Mouse (Mus musculus) C2C12 (cell line): Measurements from ENCODE around the gene Olfr639. TPM values are rescaled to one million over a fixed set of nuclear protein-coding genes. Genes with fewer than 3 reads are reported as not detected.

ENCODE experiments used
- H3K27me3 ChIP-seq: one replicate; pipeline ENCODE4 v1.6.1; 2011; ENCODE audit not compliant: control insufficient read depth, insufficient read depth, insufficient read length
- H3K36me3 ChIP-seq: one replicate; pipeline ENCODE4 v1.6.1; 2011; ENCODE audit not compliant: control insufficient read depth, insufficient read depth
- H3K4me3 ChIP-seq: one replicate; pipeline ENCODE4 v1.5.1; 2011; ENCODE audit warnings: mild to moderate bottlenecking, control low read depth; ENCODE audit not compliant: poor library complexity, insufficient read depth, severe bottlenecking
- H3K79me2 ChIP-seq: one replicate; pipeline ENCODE4 v1.6.1; 2011; ENCODE audit not compliant: control insufficient read depth, insufficient read depth
- H3K79me3 ChIP-seq: one replicate; pipeline ENCODE4 v1.6.1; 2011; ENCODE audit warnings: low read depth, control low read depth
- H3ac ChIP-seq: one replicate; pipeline ENCODE3; 2011; ENCODE audit warnings: low read depth; ENCODE audit not compliant: control insufficient read depth, insufficient read length
- CEBPB ChIP-seq: IDR thresholded peaks from one replicate; pipeline ENCODE4 v1.6.1; 2011; ENCODE audit warnings: low read depth, mild to moderate bottlenecking, control low read depth, moderate library complexity
- CTCF ChIP-seq: IDR thresholded peaks from one replicate; pipeline ENCODE4 v1.5.1; 2011; ENCODE audit not compliant: control insufficient read depth, insufficient read depth, insufficient read length
- FOSL1 ChIP-seq: IDR thresholded peaks from one replicate; pipeline ENCODE4 v1.8.0; 2011; ENCODE audit warnings: mild to moderate bottlenecking, low read length; ENCODE audit not compliant: poor library complexity, insufficient read depth, severe bottlenecking
- MAX ChIP-seq: IDR thresholded peaks from one replicate; pipeline ENCODE4 v1.6.1; 2011; ENCODE audit warnings: mild to moderate bottlenecking, control low read depth
- MYOD1 ChIP-seq: IDR thresholded peaks from one replicate; pipeline ENCODE4 v1.6.1; 2011; ENCODE audit warnings: low read depth; ENCODE audit not compliant: control insufficient read depth, insufficient read length
- MYOG ChIP-seq: IDR thresholded peaks from one replicate; pipeline ENCODE4 v1.6.1; 2011; ENCODE audit not compliant: control insufficient read depth, insufficient read length; ENCODE audit errors: extremely low read depth
- USF1 ChIP-seq: IDR thresholded peaks from one replicate; pipeline ENCODE4 v1.6.1; 2011; ENCODE audit warnings: low read depth, mild to moderate bottlenecking, control low read depth, moderate library complexity
- long read RNA-seq, 2 experiments: library from polyadenylated mRNA; unstranded; transcript quantifications; one replicate each; pipeline ENCODE4 v2.0.0; 2019 to 2020
- polyA plus RNA-seq: library from polyadenylated mRNA; unstranded; fragments of >200 nt; fragmentation: generic; extraction: Trizol; gene quantifications from one replicate; pipeline ENCODE4 v1.2.1, GENCODE M21; 2012; ENCODE audit warnings: missing spikeins

The Olfr639 gene
- polyA plus RNA-seq, result not detected
- long read RNA-seq, experiment 1, result 0 reads
- long read RNA-seq, experiment 2, result 0 reads

- Histone ChIP-seq H3K4me3 (no peak within 1 kb of the TSS), H3ac (no peak within 1 kb of the TSS)
Observed at GRCm38 (mm10) chr7:104017203-104017602, at the start of gene Olfr639. Gene Olfr639, minus strand, starts transcription at chr7:104017303.

DNA sequence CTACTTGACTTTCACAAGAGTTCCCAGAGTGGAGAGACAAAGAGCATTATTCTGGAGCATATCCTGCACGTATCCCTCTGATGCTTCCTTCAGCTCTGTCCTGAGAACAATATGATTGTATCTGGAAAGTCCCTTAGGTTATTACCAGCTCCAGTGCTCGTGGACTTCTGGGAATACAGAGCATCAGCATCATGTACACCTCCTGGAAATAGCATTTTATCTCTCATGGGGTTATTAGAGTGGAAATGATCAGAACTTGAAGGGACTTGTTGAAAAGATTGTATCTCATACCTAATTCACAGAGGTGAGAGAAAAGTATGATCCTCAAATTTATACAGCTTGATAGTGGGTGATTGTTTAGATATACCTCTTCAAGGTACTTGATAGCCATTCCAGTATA lies 44.2 kb upstream of the Olfr639 start, which contains the start of gene 4930516K23Rik:
4930516K23Rik (minus strand) TSS at position 101 of the 400 bp plus-strand sequence.
- no peaks in the 10 kb centered on the region for H3K36me3 ChIP-seq
- no peaks in the 10 kb centered on the region for H3K79me3 ChIP-seq
- TF ChIP-seq CEBPB (no peak), MYOG (no peak), USF1 (no peak), MYOD1 (no peak), CTCF (no peak), FOSL1 (no peak), MAX (no peak)
- H3ac ChIP-seq, result no peak within 1 kb of the TSS
- no peaks in the 10 kb centered on the region for H3K79me2 ChIP-seq
- no peaks in the 10 kb centered on the region for H3K27me3 ChIP-seq
- no peak within 1 kb of the TSS for H3K4me3 ChIP-seq

More at GRCm38 (mm10) chr7:104017203-104017602, at the start of gene Olfr639:
- TF ChIP-seq CTCF (no peak), FOSL1 (no peak), MAX (no peak)
- Histone ChIP-seq H3K36me3 (no peaks in the 10 kb centered on the region), H3K27me3 (no peaks in the 10 kb centered on the region), H3K79me3 (no peaks in the 10 kb centered on the region), H3K79me2 (no peaks in the 10 kb centered on the region)

DNA sequence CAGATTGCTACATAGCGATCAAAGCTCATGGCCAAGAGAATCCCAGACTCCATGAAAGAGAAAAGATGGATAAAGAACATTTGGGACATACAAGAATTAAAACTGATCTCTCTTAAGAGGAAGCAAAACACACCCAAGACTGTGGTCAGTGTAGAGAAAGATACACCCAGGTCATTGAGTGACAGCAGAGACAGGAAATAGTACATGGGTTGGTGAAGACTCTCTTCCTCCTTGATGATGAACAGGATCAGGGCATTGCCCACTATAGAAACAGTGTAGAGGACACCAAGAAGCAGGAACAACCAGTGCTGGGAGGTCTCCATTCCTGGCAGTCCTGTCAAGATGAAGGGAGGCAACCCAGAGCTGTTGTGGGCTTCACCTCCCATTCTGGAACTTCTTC lies 42.1 kb upstream of the Olfr639 start:
- no peaks in the 10 kb centered on the region for H3K36me3 ChIP-seq
- no peak overlapping the region for H3K4me3 ChIP-seq
- no peaks in the 10 kb centered on the region for H3K27me3 ChIP-seq
- no peaks in the 10 kb centered on the region for H3K79me2 ChIP-seq
- no peak overlapping the region for H3ac ChIP-seq
- H3K79me3 ChIP-seq, result no peaks in the 10 kb centered on the region
- TF ChIP-seq CEBPB, result no peak
- no peak for TF ChIP-seq FOSL1
- TF ChIP-seq USF1, result no peak
- no peak for TF ChIP-seq MAX
- TF ChIP-seq CTCF, result no peak
- TF ChIP-seq MYOD1, result no peak
- TF ChIP-seq MYOG, result no peak

- H3K79me2 ChIP-seq, result no peaks in the 10 kb centered on the region
- H3K27me3 ChIP-seq, result no peaks in the 10 kb centered on the region
- H3K79me3 ChIP-seq, result no peaks in the 10 kb centered on the region
- TF ChIP-seq CEBPB (no peak), MAX (no peak), MYOD1 (no peak), MYOG (no peak), USF1 (no peak)
- no peaks in the 10 kb centered on the region for H3K36me3 ChIP-seq
- H3K4me3 ChIP-seq, result no peak within 1 kb of the TSS
- H3ac ChIP-seq, result no peak within 1 kb of the TSS
Observed at GRCm38 (mm10) chr7:104052566-104052965, 35.5 kb upstream of the Olfr639 start, which contains the start of gene Olfr642. Gene Olfr642, minus strand, starts transcription at chr7:104052666.

DNA sequence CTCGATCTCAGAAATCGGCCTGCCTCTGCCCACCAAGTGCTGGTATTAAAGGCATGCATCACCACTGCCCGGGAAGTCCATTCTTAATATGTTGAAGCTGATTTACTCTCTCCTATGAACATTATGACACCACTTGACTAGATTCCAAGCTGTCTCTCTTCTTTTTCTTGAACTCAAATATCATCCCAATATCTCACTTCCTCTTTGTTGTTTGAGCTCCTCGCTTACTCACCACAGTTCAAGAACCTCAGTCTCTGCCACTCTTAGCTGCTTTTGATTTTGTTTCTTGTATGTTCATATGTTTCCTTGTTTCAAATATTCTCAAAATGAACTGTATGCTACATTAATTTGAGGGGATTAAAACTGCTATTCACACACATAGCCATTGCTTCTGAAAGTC lies 33.6 kb upstream of the Olfr639 start:
- H3ac ChIP-seq, result no peak overlapping the region
- no peaks in the 10 kb centered on the region for H3K79me2 ChIP-seq
- H3K79me3 ChIP-seq, result no peaks in the 10 kb centered on the region
- TF ChIP-seq USF1, result no peak
- TF ChIP-seq FOSL1, result no peak
- TF ChIP-seq MYOG, result no peak
- no peak for TF ChIP-seq MYOD1
- TF ChIP-seq MAX, result no peak
- TF ChIP-seq CEBPB, result no peak
- TF ChIP-seq CTCF, result no peak
- H3K36me3 ChIP-seq, result no peaks in the 10 kb centered on the region
- H3K27me3 ChIP-seq, result no peaks in the 10 kb centered on the region
- H3K4me3 ChIP-seq, result no peak overlapping the region

- TF ChIP-seq FOSL1 (no peak), CEBPB (no peak), USF1 (no peak)
- no peaks in the 10 kb centered on the region for H3K36me3 ChIP-seq
- no peak within 1 kb of the TSS for H3K4me3 ChIP-seq
- no peaks in the 10 kb centered on the region for H3K79me3 ChIP-seq
- no peak within 1 kb of the TSS for H3ac ChIP-seq
- no peaks in the 10 kb centered on the region for H3K79me2 ChIP-seq
- H3K27me3 ChIP-seq, result no peaks in the 10 kb centered on the region
Observed at GRCm38 (mm10) chr7:104035145-104035544, 18.0 kb upstream of the Olfr639 start, which contains the start of gene Olfr641. Gene Olfr641, plus strand, starts transcription at chr7:104035445.
